Mouse (Mus musculus): Measurements from ENCODE around the gene Vmn2r34.
"Not testable (repeated sequence)": the region's sequence is repeated elsewhere in the genome, so short reads cannot be mapped to it uniquely, and the experiment has no call there.

Vmn2r34 gene

DNA sequence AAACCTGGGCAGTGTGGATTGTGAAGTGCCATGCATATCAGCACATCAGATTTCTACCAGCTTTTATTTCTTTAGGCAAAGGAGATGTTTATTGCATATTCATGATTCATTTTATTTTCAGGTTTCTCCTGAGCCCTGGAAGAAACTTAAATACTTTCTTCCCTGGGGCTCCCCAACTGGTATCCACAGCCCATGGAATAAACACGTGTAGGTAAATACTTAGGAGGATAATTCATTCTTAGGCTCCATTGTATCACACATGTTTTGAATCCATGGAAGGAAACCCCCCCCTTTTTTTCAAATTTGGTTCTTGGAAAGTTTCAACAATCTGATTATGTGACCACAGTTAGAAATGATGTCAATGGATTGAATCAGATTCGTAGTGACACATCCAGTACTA is at the start of gene Vmn2r34:
TSS of gene Vmn2r34 (minus strand) at position 101 of the 400 bp plus-strand sequence.
- DNase-seq (ENCODE audit: low spot score), result not testable (repeated sequence)

DNA sequence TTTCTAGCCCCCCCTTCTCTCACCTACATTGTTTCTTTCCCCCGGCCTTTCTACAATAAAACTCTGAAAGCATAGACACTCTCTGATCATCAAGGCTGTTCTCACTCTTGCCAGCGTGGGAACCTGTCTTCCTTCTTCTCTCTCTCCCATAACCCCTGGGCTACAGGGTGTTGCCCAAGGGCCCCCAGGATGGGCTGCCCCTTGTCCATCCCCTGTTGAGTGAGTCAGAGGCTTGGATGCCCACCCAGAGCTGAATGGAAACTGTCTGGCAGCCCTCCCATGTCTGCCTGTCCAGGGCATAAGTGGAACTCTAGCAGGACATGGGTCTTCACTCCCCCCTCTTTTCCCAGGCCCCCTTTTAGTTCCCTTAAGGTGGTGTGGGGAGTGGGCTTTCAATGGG is 15.3 kb downstream of the Vmn2r34 start:
- not testable (repeated sequence) for DNase-seq (ENCODE audit: low spot score)

Measured in ovary, adult 18-20 months (tissue).